Mouse (Mus musculus): ENCODE measurements around the gene Fam122a. TPM values are rescaled to one million over a fixed set of nuclear protein-coding genes. Genes with fewer than 3 reads are reported as not detected.
A peak's percentile ranks its signal among the peaks of the same experiment; 100 is the strongest.

Gene Fam122a
- polyA plus RNA-seq, 1 experiment: 21.3 TPM

- peaks cover 3% of the 10 kb centered on the region for H3K4me1 ChIP-seq (ENCODE audit: control insufficient read depth, insufficient read depth, low read length)
- H3K4me3 ChIP-seq (ENCODE audit: control insufficient read depth, low read depth, low read length): no peak overlapping the region
- TF ChIP-seq POLR2A (IDR thresholded peaks at IDR 0.05; ENCODE audit: control insufficient read depth, low read depth, low read length): no peak
- TF ChIP-seq CTCF (IDR thresholded peaks at IDR 0.05; ENCODE audit: control insufficient read depth, insufficient read depth, insufficient replicate concordance, low read depth, low read length): no peak
- no peaks in the 10 kb centered on the region for H3K36me3 ChIP-seq (ENCODE audit: control insufficient read depth, insufficient read depth, low read length)
- H3K27ac ChIP-seq (ENCODE audit: control insufficient read depth, insufficient read depth, low read depth, low read length): no peak overlapping the region
- H3K27me3 ChIP-seq (ENCODE audit: control insufficient read depth, insufficient read depth, low read length): no peaks in the 10 kb centered on the region
These were observed 39.9 kb upstream of the Fam122a start for GRCm38 (mm10) chr19:24517057-24517456.

- H3K4me1 ChIP-seq (ENCODE audit: control insufficient read depth, insufficient read depth, low read length): peaks cover 5% of the 10 kb centered on the region
- H3K36me3 ChIP-seq (ENCODE audit: control insufficient read depth, insufficient read depth, low read length): no peaks in the 10 kb centered on the region
- H3K4me3 ChIP-seq (ENCODE audit: control insufficient read depth, low read depth, low read length): no peak overlapping the region
- no peak overlapping the region for H3K27ac ChIP-seq (ENCODE audit: control insufficient read depth, insufficient read depth, low read depth, low read length)
- TF ChIP-seq CTCF (IDR thresholded peaks at IDR 0.05; ENCODE audit: control insufficient read depth, insufficient read depth, insufficient replicate concordance, low read depth, low read length) (no peak), POLR2A (IDR thresholded peaks at IDR 0.05; ENCODE audit: control insufficient read depth, low read depth, low read length) (no peak)
- no peaks in the 10 kb centered on the region for H3K27me3 ChIP-seq (ENCODE audit: control insufficient read depth, insufficient read depth, low read length)
These were observed 38.8 kb upstream of the Fam122a start for GRCm38 (mm10) chr19:24515941-24516340.

- no peak for TF ChIP-seq CTCF (IDR thresholded peaks at IDR 0.05; ENCODE audit: control insufficient read depth, insufficient read depth, insufficient replicate concordance, low read depth, low read length)
- no peak for TF ChIP-seq POLR2A (IDR thresholded peaks at IDR 0.05; ENCODE audit: control insufficient read depth, low read depth, low read length)
- Histone ChIP-seq H3K36me3 (ENCODE audit: control insufficient read depth, insufficient read depth, low read length) (no peaks in the 10 kb centered on the region), H3K27ac (ENCODE audit: control insufficient read depth, insufficient read depth, low read depth, low read length) (no peak overlapping the region), H3K4me3 (ENCODE audit: control insufficient read depth, low read depth, low read length) (no peak overlapping the region), H3K4me1 (ENCODE audit: control insufficient read depth, insufficient read depth, low read length) (peaks cover 5% of the 10 kb centered on the region), H3K27me3 (ENCODE audit: control insufficient read depth, insufficient read depth, low read length) (no peaks in the 10 kb centered on the region)
These were observed 37.8 kb upstream of the Fam122a start for GRCm38 (mm10) chr19:24514661-24515642.

GRCm38 (mm10) chr19:24513105-24513843 lies 36.1 kb upstream of the Fam122a start:
- no peaks in the 10 kb centered on the region for H3K27me3 ChIP-seq (ENCODE audit: control insufficient read depth, insufficient read depth, low read length)
- H3K27ac ChIP-seq (ENCODE audit: control insufficient read depth, insufficient read depth, low read depth, low read length): peak overlapping the region; percentile 32
- TF ChIP-seq CTCF (IDR thresholded peaks at IDR 0.05; ENCODE audit: control insufficient read depth, insufficient read depth, insufficient replicate concordance, low read depth, low read length): no peak
- no peak for TF ChIP-seq POLR2A (IDR thresholded peaks at IDR 0.05; ENCODE audit: control insufficient read depth, low read depth, low read length)
- H3K36me3 ChIP-seq (ENCODE audit: control insufficient read depth, insufficient read depth, low read length): no peaks in the 10 kb centered on the region
- peak overlapping the region; percentile 23 for H3K4me3 ChIP-seq (ENCODE audit: control insufficient read depth, low read depth, low read length)
- peaks cover 5% of the 10 kb centered on the region for H3K4me1 ChIP-seq (ENCODE audit: control insufficient read depth, insufficient read depth, low read length)

- TF ChIP-seq POLR2A (IDR thresholded peaks at IDR 0.05; ENCODE audit: control insufficient read depth, low read depth, low read length): no peak
- TF ChIP-seq CTCF (IDR thresholded peaks at IDR 0.05; ENCODE audit: control insufficient read depth, insufficient read depth, insufficient replicate concordance, low read depth, low read length): no peak
- Histone ChIP-seq H3K27me3 (ENCODE audit: control insufficient read depth, insufficient read depth, low read length) (no peaks in the 10 kb centered on the region), H3K4me1 (ENCODE audit: control insufficient read depth, insufficient read depth, low read length) (peaks cover 5% of the 10 kb centered on the region), H3K4me3 (ENCODE audit: control insufficient read depth, low read depth, low read length) (no peak overlapping the region), H3K36me3 (ENCODE audit: control insufficient read depth, insufficient read depth, low read length) (no peaks in the 10 kb centered on the region), H3K27ac (ENCODE audit: control insufficient read depth, insufficient read depth, low read depth, low read length) (peak overlapping the region; percentile 45)
These were observed 34.8 kb upstream of the Fam122a start for GRCm38 (mm10) chr19:24511939-24512338.

- no peaks in the 10 kb centered on the region for H3K36me3 ChIP-seq (ENCODE audit: control insufficient read depth, insufficient read depth, low read length)
- no peak for TF ChIP-seq POLR2A (IDR thresholded peaks at IDR 0.05; ENCODE audit: control insufficient read depth, low read depth, low read length)
- no peak for TF ChIP-seq CTCF (IDR thresholded peaks at IDR 0.05; ENCODE audit: control insufficient read depth, insufficient read depth, insufficient replicate concordance, low read depth, low read length)
- no peaks in the 10 kb centered on the region for H3K27me3 ChIP-seq (ENCODE audit: control insufficient read depth, insufficient read depth, low read length)
- peaks cover 5% of the 10 kb centered on the region for H3K4me1 ChIP-seq (ENCODE audit: control insufficient read depth, insufficient read depth, low read length)
- H3K4me3 ChIP-seq (ENCODE audit: control insufficient read depth, low read depth, low read length): no peak overlapping the region
- no peak overlapping the region for H3K27ac ChIP-seq (ENCODE audit: control insufficient read depth, insufficient read depth, low read depth, low read length)
These were observed 32.2 kb upstream of the Fam122a start for GRCm38 (mm10) chr19:24509391-24509790.

Measured in testis, adult 2 months (tissue).